Mouse (Mus musculus) frontal cortex, postnatal 10 days (tissue): ENCODE measurements at regions not wholly inside any gene's neighbourhood (a gene's known extent, or its start where the extent isn't known, plus 50 kb on each side); places are given as distances from the start of the nearest gene placed in this dataset.

Experiments used
- DNase-seq, 2 experiments: peaks; one replicate each; pipeline ENCODE4 v3.0.0; 2022; ENCODE audit warnings: low spot score in 2 of 2, mixed read lengths in 1 of 2

DNA sequence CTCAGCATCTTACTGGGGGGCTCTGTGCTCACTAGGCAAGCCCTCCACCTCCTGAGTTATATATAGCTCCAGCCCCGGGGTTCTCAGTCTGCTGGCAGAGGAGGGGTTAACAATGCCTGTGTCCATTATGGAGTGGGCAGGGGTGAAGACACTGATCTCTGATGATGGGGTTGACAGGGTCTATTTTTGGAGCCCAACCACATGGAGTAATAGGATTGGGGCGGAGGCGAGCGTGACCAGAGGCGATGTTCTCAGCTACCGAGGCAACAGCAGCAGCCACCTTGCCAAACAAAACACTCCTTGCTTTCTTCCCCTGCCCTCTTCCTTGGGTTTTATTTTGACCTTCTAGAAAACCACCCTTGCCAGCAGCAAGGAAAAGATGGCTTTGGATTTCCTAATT lies 141.1 kb upstream of the Gli2 start:
- no peak for DNase-seq

DNA sequence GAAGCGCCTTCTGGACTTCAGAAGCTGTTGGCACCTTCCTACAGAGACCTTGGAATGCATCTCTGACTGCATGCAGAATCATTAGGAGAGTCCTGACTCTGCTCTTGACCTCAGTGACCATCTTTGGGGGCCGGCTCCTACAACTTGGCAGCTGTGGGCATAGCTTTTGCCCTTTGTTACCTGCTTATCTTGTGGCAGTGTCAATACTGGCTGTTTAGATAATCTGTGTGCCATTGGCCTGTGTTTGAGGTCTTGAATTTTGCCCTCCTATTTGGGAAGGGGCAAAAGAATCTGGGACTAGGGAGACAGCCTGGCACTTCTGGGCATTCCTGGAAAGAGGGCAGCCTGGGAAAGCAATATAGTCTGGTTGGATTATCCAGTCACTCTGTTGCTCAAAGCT lies 137.8 kb upstream of the Gli2 start:
- DNase-seq: no peak

DNA sequence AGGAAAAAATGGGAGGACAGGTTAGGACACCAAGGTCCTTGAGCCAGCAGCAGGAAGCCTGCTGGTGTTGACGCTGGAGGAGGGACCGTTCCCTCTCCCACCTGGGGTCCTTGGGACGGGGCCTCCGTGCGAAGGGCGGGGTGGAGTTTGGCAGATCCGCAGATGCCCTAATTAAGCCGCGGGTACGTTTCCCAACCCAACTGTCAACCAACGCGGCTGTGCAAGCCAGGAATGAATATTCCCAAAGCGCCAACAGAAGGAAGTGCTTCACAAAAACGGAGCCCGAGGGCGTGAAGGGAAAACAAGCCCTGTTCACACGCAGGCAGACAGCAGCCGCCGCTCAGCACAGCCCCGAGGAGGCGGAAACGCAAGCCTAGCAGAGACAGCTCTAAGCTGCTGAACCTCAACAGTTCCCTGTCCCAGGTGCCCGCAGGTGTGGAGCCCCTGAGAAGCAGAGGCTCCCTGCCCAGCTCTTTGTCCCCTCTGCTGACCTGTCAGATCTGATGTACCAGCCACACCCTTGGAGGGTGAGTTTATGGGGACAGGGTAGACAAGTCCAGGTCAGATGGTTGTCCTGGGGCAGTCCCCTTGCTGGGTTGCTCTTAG lies 136.1 kb upstream of the Gli2 start:
- DNase-seq: peak; percentile 53 to 67

DNA sequence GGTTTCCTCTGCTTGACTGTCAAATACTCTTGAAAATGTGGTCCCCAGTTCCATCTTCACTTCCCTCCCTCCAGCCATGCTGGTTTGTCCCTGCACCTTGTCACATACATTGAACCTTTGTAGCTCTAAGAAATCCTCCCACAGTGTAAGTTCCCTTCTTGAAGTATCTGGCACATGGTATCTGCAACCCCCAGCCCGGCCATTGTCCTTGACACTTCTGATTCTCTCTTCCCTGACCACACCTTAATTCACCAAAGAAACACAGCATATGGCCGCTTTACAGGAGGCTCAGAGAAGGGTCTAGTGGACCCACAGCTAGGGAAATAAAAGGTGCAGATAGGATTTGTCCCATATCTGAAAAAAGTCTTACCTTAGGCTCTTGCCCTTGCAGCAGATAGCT lies 133.9 kb upstream of the Gli2 start:
- no peak for DNase-seq

DNA sequence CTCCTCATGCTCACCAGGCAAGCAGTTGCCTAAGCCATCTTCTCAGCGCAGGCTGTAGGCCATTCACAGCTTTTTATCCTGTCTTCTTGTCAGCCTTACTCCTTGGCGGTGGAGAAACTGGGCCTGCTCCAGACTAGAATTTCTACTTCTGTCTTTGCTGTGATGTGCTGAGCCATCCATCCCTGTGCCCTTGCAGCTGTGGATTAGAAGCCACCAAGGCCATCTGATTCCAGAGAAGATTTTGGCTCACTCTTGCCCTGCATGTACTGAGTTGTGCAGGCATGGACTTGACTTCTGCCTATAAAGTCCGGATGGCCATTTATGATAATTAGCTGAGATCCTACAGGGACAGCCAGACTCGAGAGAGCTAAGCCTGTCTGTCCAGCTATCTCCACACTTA lies 133.4 kb upstream of the Gli2 start:
- no peak for DNase-seq

DNA sequence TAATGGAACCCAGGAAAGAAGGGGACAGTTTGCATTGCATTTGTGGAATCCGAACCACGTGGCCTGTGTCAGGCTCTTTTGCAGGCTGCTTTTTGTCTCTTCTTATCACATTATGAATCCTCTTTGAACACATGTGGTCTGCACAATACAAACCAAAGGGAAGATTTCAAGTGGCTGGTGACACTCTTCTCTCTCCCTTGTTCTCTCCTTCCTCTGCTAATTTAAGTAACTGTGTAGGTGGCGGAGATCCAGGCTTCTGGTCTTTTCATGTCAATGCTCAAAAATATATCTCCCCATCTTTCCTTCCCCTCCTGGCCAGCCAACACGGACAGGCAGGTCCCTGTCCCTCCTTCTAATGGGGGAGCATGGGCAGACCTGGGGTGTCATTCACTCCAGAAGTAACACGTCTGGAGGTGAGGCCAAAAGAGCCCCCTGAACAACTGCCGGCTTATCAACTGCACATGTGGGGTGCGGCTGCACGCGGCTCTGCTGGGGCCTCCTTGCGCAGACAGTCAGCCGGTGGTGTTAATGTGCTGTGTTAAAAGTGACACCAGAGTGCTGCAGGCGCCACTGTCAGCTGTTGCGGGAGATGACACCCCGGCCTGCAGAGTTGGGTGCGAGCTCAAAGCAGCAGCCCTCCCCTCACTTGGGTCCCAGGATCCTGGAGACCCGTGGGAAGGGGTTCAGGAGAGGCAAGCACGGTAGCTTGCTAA lies 130.3 kb upstream of the Gli2 start:
- peak in 1 of 2 experiments; percentile 26 for DNase-seq

DNA sequence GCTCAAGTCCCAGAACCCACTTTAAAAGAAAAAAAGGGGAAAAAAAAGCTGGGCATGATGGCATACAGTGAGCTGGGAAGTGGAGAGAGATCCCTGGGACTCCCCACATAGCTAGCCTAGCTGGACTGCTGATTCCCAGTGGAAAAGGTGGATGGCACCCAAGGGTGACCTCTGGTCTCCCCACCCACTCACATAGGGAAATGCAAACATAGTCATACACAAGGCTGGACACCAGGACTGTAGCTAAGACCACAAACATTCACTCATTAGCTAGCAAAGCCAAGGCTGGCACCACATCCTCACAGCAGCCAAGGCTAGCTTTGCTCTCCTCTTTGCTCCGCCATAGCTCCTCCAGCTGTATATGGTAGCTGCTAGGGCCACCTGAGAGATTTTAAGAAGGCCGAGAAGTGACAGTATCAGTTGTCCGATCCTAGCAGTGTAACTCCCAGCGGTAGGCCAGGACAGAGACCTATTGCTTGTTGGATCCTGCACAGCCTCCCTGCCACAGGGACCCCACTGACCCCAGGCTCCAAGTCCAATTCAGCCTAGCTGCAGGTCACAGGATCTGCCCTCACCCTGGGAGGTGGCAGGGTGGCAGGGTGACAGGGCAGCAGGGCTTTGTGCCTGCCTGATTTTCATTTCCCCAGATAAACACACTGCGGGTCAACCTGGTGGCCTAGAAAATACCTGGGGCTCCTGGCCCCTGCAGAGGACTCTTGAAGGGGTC lies 119.8 kb upstream of the Gli2 start:
- no peak for DNase-seq

DNA sequence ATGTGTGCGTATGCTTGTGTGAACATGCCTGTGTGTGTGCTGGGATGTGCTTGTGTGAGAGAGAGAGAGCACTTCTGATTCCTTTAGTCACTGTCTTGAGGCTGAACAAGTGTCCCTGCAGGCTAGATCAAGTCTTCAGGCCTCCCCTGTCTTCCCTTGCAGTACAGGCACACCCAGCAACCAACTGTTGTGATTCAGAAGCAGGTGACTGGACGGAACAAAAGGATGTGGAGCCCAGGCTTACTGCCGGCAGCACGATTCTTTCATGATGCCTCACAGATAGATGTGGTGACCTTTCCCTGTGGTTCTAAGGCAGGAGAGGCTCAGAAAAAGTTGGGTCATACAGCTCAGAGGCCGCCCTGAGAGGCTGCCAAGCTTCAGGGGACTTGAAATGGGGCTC lies 114.0 kb upstream of the Gli2 start:
- DNase-seq: no peak

DNA sequence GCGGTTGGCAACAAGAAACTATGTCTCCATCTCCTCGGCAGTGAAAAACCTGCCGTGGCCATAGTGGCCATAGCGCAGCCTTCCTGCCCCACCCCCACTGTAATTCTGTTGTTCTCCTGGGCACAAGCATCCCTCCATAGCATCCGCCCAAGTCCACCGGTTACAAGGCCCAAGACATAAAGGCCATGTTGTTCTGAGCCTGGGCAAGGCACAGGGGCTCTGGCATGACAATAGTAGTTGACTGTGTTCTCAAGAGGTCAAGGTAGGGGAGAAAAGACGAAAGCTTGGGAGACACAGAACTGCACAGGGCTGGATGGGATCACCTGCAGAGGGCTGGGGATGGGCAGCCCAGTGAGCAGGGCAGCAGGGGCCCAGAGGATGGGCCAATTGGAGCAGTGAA lies 112.9 kb upstream of the Gli2 start:
- no peak for DNase-seq

DNA sequence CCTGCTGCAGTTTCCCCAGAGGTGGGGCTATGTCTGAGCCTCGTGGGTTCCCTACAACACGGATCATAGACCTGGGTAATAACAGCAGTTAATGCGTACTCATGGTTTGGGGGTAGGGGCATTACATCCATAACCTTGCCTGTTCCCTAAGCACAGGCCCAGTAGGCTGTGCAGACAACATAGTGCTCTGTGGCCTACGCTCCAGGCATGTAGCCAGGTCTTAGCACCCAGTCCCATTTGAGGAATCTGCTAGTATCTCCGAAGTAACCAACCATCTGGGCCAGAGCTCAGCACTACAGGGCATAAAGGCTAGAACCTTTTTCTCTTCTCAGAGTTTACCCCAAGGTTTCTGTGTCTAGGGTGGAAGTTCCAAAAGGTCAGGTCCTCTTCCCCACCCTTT lies 111.4 kb upstream of the Gli2 start:
- DNase-seq: no peak

DNA sequence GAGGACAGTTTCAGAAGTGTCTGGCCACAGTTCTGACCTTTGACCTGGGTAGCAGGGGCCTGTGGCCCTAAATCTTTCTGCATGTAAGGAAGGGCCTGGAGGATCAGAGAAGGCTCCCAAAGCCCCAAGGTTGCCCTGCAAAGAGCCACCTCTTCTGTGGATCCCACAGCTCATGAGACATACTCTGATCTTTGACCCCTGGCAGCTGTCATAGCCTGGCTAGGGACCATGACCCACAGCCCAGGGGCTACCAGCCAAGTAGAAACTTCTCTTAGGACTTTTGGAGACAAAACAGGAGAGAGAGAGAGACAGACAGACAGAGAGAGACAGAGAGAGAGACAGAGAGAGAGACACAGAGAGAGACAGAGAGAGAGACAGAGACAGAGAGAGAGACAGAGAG lies 110.4 kb upstream of the Gli2 start:
- no peak for DNase-seq

DNA sequence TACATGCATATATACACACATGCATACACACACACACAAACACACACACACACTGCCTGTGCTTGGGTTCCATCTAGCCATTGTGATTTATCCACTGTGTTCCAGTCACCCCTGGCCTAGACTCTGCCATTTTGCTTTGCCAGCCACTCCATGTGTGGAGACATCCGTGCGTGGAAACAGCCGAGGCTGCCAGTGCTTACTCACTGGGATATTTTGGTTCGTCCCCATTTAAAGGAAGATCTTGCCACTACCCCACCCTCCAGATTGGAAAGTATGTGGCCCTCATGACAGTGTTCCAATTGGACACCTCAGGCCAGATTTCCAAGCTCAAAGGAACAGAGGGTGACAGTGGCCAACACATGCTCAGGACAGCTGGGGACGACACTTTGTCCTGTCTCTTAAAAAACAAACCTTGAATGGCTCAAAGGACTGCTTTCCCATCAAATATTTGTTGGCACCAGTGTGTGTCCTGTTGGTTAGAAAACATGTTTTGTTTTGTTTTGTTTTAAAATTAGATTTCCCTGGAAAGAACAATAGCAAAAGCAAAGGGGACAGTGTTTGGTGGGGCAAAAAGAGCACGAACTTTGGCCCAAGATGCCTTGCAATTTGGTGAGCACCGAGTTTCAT lies 109.8 kb upstream of the Gli2 start:
- DNase-seq: no peak

DNA sequence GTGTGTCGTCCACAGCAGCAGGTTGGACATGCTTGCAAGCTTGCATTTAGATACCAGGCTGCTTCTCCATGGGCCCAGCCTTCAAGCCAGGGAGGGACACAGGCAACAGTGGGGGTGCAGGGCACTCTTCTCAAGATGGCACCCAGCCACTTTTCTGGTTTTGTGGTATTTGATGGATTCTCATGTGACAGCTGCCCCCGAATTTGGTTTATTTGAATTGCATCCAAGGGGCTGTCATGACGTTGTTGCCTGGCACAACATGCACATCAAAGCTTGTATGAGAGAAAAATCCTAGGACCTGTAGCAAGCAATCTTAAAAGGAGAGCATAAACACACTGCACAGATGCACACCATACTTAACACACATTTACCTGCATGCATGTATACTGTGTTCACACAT lies 108.3 kb upstream of the Gli2 start:
- DNase-seq: no peak

DNA sequence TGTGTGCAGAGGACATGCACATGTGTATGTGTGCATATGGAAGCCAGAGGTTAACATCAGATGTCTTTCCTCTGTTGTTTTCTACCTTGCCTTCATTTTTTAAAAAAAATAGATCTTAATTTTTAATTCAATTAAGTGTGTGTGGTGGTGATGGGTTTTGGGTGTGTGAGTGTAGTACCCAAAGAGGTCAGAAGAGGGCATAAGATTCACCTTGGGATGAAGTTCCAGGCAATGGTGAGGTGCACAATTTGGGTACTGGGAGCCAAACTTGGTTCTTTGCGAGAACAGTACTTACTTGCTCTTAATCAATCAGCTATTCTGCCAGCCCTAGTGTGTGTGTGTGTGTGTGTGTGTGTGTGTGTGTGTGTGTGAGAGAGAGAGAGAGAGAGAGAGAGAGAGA lies 106.9 kb upstream of the Gli2 start:
- no peak for DNase-seq

DNA sequence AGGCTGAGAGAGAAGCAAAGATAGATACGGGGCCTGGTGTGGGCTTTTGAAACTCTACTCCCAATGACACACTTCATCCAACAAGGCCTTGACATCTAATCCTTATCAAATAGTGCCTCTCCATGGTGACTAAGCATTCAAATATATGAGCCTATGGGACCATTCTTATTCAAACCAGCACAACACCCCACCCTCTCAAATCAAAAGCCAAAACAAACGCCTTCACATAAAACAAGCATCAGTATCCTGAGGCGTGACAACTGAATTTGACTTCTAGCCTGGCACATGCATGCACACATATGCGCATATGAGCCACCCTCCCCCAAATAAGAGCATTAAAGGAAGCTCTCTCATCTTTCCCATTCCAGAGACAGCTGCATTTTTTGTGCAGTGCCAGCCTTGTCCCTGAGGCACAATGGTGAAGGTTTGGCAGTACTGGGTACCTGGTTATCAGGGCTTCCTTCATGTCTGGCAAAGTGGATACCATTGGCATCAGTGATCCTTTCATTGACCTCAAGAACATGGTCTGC lies 103.8 kb upstream of the Gli2 start:
- DNase-seq: no peak

DNA sequence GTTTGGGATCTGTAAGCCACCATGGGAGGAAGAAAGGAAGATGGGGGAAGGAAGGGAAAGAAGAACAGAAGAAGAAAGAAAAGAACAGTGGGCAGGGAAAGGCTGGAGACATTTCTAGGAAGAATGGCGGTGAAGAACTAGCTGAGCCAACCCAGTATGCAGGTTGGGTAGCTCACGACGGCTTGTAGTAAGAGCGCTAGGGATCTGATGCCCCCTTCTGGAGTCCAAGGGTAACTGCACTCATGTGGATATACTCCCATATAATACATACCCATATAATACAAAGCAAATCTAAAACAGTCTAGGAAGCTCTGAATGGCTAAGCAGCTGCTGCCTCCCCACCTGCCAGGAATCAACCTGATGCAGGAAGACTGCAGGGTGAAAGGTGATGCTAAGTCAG lies 100.2 kb upstream of the Gli2 start:
- no peak for DNase-seq

DNA sequence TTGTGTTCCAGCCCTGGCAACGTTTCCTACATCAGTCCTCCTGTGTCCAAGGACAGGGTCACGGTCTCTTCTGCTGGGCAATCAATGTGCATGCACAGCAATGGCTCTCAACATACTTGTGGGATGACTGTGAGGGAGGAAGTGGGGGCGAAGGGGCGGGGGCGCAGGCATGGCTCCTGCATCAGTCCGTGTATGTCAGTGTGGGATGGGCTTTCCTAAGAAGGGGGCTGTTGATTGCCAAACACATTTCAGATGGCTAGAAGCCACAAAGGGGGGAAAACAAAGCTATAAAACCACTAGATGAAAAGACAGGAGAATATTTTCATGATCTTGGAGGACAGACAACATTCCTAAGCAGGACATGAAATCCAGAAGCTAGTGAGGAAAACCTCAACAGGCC lies 99.4 kb upstream of the Gli2 start:
- no peak for DNase-seq

DNA sequence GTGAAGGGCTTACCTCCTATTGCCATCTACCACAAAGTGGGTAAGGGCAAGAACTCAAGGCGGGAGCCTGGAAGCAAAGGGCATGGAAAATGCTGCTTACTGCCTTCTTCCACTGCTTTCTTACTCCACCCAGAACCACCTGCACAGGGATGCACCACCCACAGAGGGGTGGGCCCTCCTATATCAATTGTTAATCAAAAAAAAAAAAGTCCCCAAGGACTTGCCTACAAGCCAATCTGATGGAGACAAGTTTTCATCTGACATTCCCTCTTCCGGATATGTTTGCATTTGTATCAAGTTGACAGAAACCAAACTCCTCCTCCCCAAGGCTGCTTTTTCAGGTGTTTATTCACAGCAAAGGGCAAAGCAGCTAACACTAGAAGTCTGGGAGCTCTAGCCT lies 94.1 kb upstream of the Gli2 start:
- DNase-seq: no peak

DNA sequence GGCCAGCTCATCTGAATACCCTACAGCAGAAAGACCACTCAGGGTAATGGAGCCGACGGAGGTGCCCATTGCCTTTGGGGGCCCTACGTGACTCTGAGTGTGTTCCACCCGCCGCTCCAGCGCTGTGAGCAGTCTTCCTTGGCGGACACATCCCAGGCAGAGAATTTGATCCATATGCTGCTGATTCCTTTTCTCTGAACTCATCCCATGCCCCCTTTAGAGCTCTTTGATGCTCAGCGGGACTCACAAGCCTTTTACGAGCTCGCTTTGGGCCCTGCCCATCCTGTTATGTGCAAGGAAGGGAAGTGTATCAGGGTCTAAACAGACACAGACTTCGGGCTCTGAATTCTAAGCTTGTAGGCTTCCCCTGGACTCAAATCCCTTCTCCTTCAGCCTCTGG lies 90.4 kb upstream of the Gli2 start:
- DNase-seq: no peak

DNA sequence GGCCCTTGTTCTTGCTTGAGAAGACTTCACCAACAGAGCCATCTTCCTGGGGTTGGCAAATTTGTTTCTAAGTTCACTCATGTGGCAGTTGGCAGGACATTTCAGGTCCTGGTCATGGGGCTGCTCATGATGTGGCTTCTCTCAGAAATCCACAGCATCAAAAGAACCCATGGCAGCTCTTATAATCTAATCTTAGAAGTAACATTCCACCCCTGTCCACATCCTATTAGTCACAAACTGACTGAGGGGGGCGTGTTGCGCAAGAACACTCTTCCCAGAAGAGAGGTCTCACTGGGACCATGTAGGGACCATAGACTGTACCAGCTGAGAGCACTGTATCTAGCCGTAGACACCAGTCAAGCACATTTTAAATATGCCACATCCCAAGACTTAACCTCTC lies 75.6 kb upstream of the Gli2 start:
- DNase-seq: no peak

DNA sequence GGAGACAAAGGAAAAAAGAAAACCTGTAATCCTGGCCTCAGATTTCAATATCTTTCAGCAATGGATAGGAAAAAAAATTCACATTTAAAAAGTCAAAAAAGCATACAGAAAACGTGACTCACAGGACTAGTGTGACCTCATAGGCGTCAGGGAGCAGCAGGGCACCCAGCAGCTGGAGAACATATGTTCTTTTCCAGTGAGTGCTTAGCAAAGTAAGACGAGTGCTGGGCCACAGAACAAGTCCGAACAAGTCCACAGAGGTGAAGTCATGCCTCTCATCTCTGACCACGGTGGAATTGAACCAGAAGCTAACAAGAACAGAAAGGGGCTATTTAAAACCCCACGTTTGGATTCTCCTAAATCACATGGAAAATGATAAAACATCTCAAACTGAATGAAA lies 72.1 kb upstream of the Gli2 start:
- DNase-seq: no peak

DNA sequence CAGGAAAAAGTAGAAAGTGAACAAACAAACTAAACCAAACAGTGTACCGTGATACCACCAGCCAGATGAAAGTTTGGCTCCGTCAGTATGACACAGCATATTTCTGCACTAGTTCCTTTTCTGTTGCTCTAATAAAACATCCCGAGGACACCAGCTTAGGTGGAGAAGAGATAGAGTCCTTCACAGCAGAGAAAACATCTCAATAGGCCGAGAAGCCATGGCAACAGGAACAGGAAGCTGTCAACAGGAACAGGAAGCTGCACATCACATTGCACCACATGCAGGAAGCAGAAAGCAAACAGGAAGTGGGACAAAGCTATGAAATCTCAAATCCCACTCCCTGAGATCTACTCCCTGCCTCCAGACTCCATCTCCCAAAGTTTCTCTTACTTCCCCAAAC lies 71.4 kb upstream of the Gli2 start:
- DNase-seq: no peak

DNA sequence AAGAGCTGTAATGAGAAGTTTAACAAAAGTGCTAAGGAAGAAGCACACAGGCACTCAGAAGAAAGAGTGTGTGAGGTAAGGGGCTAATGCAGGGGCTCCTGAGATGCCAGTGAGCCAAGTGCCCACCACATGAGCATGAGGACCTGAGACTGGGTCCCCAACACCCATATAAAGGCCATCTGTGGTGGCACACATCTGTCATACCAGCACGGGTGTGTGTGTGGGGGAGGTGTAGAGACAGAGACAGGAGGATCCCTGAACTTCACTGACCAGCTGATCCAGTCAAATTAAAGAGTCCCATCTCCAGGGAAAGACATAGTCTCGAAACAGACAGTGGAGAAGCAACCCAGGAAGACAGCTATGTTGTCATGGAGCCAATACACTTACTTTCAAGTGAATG lies 70.6 kb upstream of the Gli2 start:
- DNase-seq: no peak
